Mouse (Mus musculus) heart, postnatal 0 days (tissue): Measurements from ENCODE around the gene Fam161a. TPM values are rescaled to one million over a fixed set of nuclear protein-coding genes. Genes with fewer than 3 reads are reported as not detected.
"Not testable (repeated sequence)": the region's sequence is repeated elsewhere in the genome, so short reads cannot be mapped to it uniquely, and the experiment has no call there.

Source experiments
- ATAC-seq: fragments of 200-750 bp; cut with Nextera tagmentation; 2 replicates; pipeline ENCODE4 v1.8.0; 2017; ENCODE audit warnings: low read depth, moderate number of reproducible peaks, moderate library complexity; ENCODE audit not compliant: insufficient read depth
- DNase-seq: peaks from one replicate; pipeline ENCODE4 v3.0.0-alpha.2; 2016; ENCODE audit warnings: low spot score
- H3K27ac ChIP-seq: fragments of 300-500 bp; sonication (generic); 2 replicates; pipeline ENCODE4 v1.5.1; 2014; ENCODE audit warnings: low read depth, mild to moderate bottlenecking
- H3K27me3 ChIP-seq: fragments of 300-500 bp; sonication (generic); 2 replicates; pipeline ENCODE4 v1.6.1; 2014; ENCODE audit warnings: low read length, mixed read lengths; ENCODE audit not compliant: control insufficient read depth, insufficient read depth
- H3K36me3 ChIP-seq: fragments of 300-500 bp; sonication (generic); replicated peaks from 2 replicates; pipeline ENCODE4 v1.6.1; 2014; ENCODE audit warnings: low read length, mixed read lengths; ENCODE audit not compliant: control insufficient read depth, insufficient read depth
- H3K4me1 ChIP-seq: fragments of 300-500 bp; sonication (generic); 2 replicates; pipeline ENCODE4 v1.6.1; 2014; ENCODE audit warnings: antibody characterized with exemption; ENCODE audit not compliant: control insufficient read depth, insufficient read depth
- H3K4me2 ChIP-seq: fragments of 300-500 bp; sonication (generic); 2 replicates; pipeline ENCODE4 v1.6.1; 2014; ENCODE audit warnings: low read depth, mild to moderate bottlenecking, low read length, moderate library complexity
- H3K4me3 ChIP-seq: fragments of 300-500 bp; sonication (generic); 2 replicates; pipeline ENCODE4 v1.5.1; 2014; ENCODE audit warnings: low read depth, low read length
- H3K9ac ChIP-seq: fragments of 300-500 bp; sonication (generic); replicated peaks from 2 replicates; pipeline ENCODE4 v1.6.1; 2014; ENCODE audit warnings: low read depth, low read length, mixed read lengths
- H3K9me3 ChIP-seq: fragments of 300-500 bp; sonication (generic); replicated peaks from 2 replicates; pipeline ENCODE4 v1.6.1; 2016; ENCODE audit warnings: low read length; ENCODE audit not compliant: control insufficient read depth
- CTCF ChIP-seq: IDR thresholded peaks from 2 replicates; pipeline ENCODE4 v1.5.1; 2016; ENCODE audit warnings: antibody characterized with exemption, control low read depth, low read depth
- EP300 ChIP-seq: IDR thresholded peaks from 2 replicates; pipeline ENCODE4 v1.6.1; 2016; ENCODE audit warnings: antibody characterized with exemption, low read depth
- WGBS: fragments of 180-500 bp; shearing (Covaris S2); extraction: QIAGEN DNeasy Blood & Tissue Kit; methylation state at CpG from one replicate; pipeline ENCODE4 v1.1.7; 2014; 5-methylcytosine and 5-hydroxymethylcytosine counted together
- polyA plus RNA-seq: library from polyadenylated mRNA; unstranded; fragments of >200 nt; fragmentation: Nextera tagmentation; extraction: Ambion mirVana; gene quantifications from 2 replicates; pipeline ENCODE4 v1.2.1, GENCODE M21; 2015
- total RNA-seq: library from RNA; depleted of rRNA; stranded (reverse); fragments of >200 nt; gene quantifications from 2 replicates; pipeline ENCODE4 v1.2.3, GENCODE M21; 2014; ENCODE audit warnings: low replicate concordance

The Fam161a gene
- total and polyA plus RNA-seq, 2 experiments from 2014 or later: 0.34 to 1.3 TPM

- no peaks in the 10 kb centered on the region for H3K9me3 ChIP-seq
- no peaks in the 10 kb centered on the region for H3K36me3 ChIP-seq
- ATAC-seq: no peak
- H3K4me2 ChIP-seq: no peak overlapping the region
- no peaks in the 10 kb centered on the region for H3K4me1 ChIP-seq
- no peak overlapping the region for H3K4me3 ChIP-seq
- no peak for TF ChIP-seq CTCF
- TF ChIP-seq EP300: no peak
- no peak overlapping the region for H3K9ac ChIP-seq
- 62% methylated on average over 6 of the region's 6 CpGs for WGBS
- no peaks in the 10 kb centered on the region for H3K27me3 ChIP-seq
- H3K27ac ChIP-seq: no peak overlapping the region
- DNase-seq: no peak
Measured at GRCm38 (mm10) chr11:23063153-23063552, 55.8 kb downstream of the Fam161a start.

GRCm38 (mm10) chr11:23063857-23064256 lies 56.5 kb downstream of the Fam161a start:
- H3K36me3 ChIP-seq: no peaks in the 10 kb centered on the region
- ATAC-seq: no peak
- DNase-seq: no peak
- no peak overlapping the region for H3K27ac ChIP-seq
- no peak overlapping the region for H3K4me2 ChIP-seq
- TF ChIP-seq CTCF (no peak), EP300 (no peak)
- no peaks in the 10 kb centered on the region for H3K27me3 ChIP-seq
- H3K4me3 ChIP-seq: no peak overlapping the region
- no peaks in the 10 kb centered on the region for H3K9me3 ChIP-seq
- WGBS: 32% methylated on average over 3 of the region's 3 CpGs
- no peaks in the 10 kb centered on the region for H3K4me1 ChIP-seq
- H3K9ac ChIP-seq: no peak overlapping the region

GRCm38 (mm10) chr11:23064276-23064675 lies 56.9 kb downstream of the Fam161a start:
- 45% methylated on average over 3 of the region's 3 CpGs for WGBS
- H3K27me3 ChIP-seq, H3K4me1 ChIP-seq, H3K9ac ChIP-seq, ATAC-seq, H3K4me2 ChIP-seq, H3K36me3 ChIP-seq, H3K27ac ChIP-seq, H3K9me3 ChIP-seq, DNase-seq, H3K4me3 ChIP-seq: not testable (repeated sequence)

- Histone ChIP-seq H3K27ac (no peak overlapping the region), H3K9ac (no peak overlapping the region), H3K27me3 (no peaks in the 10 kb centered on the region), H3K36me3 (no peaks in the 10 kb centered on the region), H3K4me3 (no peak overlapping the region), H3K4me1 (no peaks in the 10 kb centered on the region), H3K4me2 (no peak overlapping the region), H3K9me3 (no peaks in the 10 kb centered on the region)
- 91% methylated on average over 2 of the region's 2 CpGs for WGBS
- DNase-seq (no peak), ATAC-seq (no peak)
- TF ChIP-seq CTCF (no peak), EP300 (no peak)
Measured at GRCm38 (mm10) chr11:23065167-23065668, 57.9 kb downstream of the Fam161a start.

- H3K4me2 ChIP-seq: peak overlapping the region; percentile 74
- peak overlapping the region; percentile 65 for H3K9ac ChIP-seq
- under 1% methylated on average over 49 of the region's 49 CpGs for WGBS
- peak overlapping the region; percentile 35; the same call in 1 of the 2 replicates for H3K27ac ChIP-seq
- H3K36me3 ChIP-seq: no peaks in the 10 kb centered on the region
- no peaks in the 10 kb centered on the region for H3K4me1 ChIP-seq
- ATAC-seq (peak; percentile 100), DNase-seq (peak; percentile 87)
- TF ChIP-seq CTCF (0 out of 2 replicates have a peak, but pooled peaks have one; percentile 7), EP300 (no peak)
- H3K4me3 ChIP-seq: peak overlapping the region; percentile 63
- no peaks in the 10 kb centered on the region for H3K9me3 ChIP-seq
- no peaks in the 10 kb centered on the region for H3K27me3 ChIP-seq
Measured at GRCm38 (mm10) chr11:23067395-23068136, 60.2 kb downstream of the Fam161a start.

- H3K9me3 ChIP-seq: no peaks in the 10 kb centered on the region
- H3K4me2 ChIP-seq: peak overlapping the region; percentile 74
- TF ChIP-seq CTCF (no peak), EP300 (no peak)
- 9% methylated on average over 10 of the region's 10 CpGs for WGBS
- H3K4me3 ChIP-seq: peak overlapping the region; percentile 63
- no peaks in the 10 kb centered on the region for H3K4me1 ChIP-seq
- H3K9ac ChIP-seq: peak overlapping the region; percentile 65
- 0 out of 2 replicates have a peak overlapping the region, but pooled peaks have one; percentile 35 for H3K27ac ChIP-seq
- DNase-seq: no peak
- no peaks in the 10 kb centered on the region for H3K27me3 ChIP-seq
- no peak for ATAC-seq
- H3K36me3 ChIP-seq: no peaks in the 10 kb centered on the region
Measured at GRCm38 (mm10) chr11:23068201-23068600, 60.9 kb downstream of the Fam161a start.

GRCm38 (mm10) chr11:23068986-23069385 lies 61.7 kb downstream of the Fam161a start:
- H3K4me3 ChIP-seq, H3K27ac ChIP-seq, H3K36me3 ChIP-seq, H3K4me1 ChIP-seq, DNase-seq, H3K27me3 ChIP-seq, ATAC-seq, H3K4me2 ChIP-seq, H3K9me3 ChIP-seq, H3K9ac ChIP-seq: not testable (repeated sequence)
- WGBS: 93% methylated on average over 9 of the region's 9 CpGs
